Mouse (Mus musculus) midbrain, embryonic 13.5 days (tissue): ENCODE data around the gene Sirt2. TPM values are rescaled to one million over a fixed set of nuclear protein-coding genes. Genes with fewer than 3 reads are reported as not detected.

Experiments
- ATAC-seq: fragments of 200-750 bp; cut with Nextera tagmentation; 2 replicates; pipeline ENCODE4 v1.8.0; 2017; ENCODE audit warnings: mild to moderate bottlenecking, moderate TSS enrichment, moderate library complexity
- H3K27ac ChIP-seq: fragments of 300-500 bp; sonication (generic); 2 replicates; pipeline ENCODE4 v1.5.1; 2015; ENCODE audit warnings: inconsistent platforms, mild to moderate bottlenecking, moderate library complexity
- H3K27me3 ChIP-seq: fragments of 300-500 bp; sonication (generic); 2 replicates; pipeline ENCODE4 v1.6.1; 2015; ENCODE audit warnings: mild to moderate bottlenecking, inconsistent platforms
- H3K36me3 ChIP-seq: fragments of 300-500 bp; sonication (generic); 2 replicates; pipeline ENCODE4 v1.6.1; 2015; ENCODE audit warnings: mild to moderate bottlenecking, inconsistent platforms
- H3K4me1 ChIP-seq: fragments of 300-500 bp; sonication (generic); replicated peaks from 2 replicates; pipeline ENCODE4 v1.6.1; 2015; ENCODE audit warnings: inconsistent platforms
- H3K4me2 ChIP-seq: fragments of 300-500 bp; sonication (generic); replicated peaks from 2 replicates; pipeline ENCODE4 v1.6.1; 2015; ENCODE audit warnings: moderate library complexity, mild to moderate bottlenecking, inconsistent platforms
- H3K4me3 ChIP-seq: fragments of 300-500 bp; sonication (generic); replicated peaks from 2 replicates; pipeline ENCODE4 v1.5.1; 2015; ENCODE audit warnings: mild to moderate bottlenecking, inconsistent platforms
- H3K9ac ChIP-seq: fragments of 300-500 bp; sonication (generic); replicated peaks from 2 replicates; pipeline ENCODE4 v1.6.1; 2015; ENCODE audit warnings: mild to moderate bottlenecking, inconsistent platforms
- H3K9me3 ChIP-seq: fragments of 300-500 bp; sonication (generic); 2 replicates; pipeline ENCODE4 v1.6.1; 2016; ENCODE audit warnings: mild to moderate bottlenecking, inconsistent platforms
- WGBS: fragments of 180-500 bp; shearing (Covaris S2); methylation state at CpG from one replicate; pipeline ENCODE4 v1.1.7; 2015; 5-methylcytosine and 5-hydroxymethylcytosine counted together
- polyA plus RNA-seq: library from polyadenylated mRNA; unstranded; fragments of >200 nt; fragmentation: Nextera tagmentation; extraction: Ambion mirVana; gene quantifications from 2 replicates; pipeline ENCODE4 v1.2.1, GENCODE M21; 2015

The Sirt2 gene
- polyA plus RNA-seq, 1 experiment from 2014 or later = 108 TPM

- peaks cover 40% of the 10 kb centered on the region for H3K36me3 ChIP-seq
- WGBS = 86% methylated on average over 6 of the region's 6 CpGs
- no peak for ATAC-seq
Measured at GRCm38 (mm10) chr7:28735701-28736100, 30.8 kb upstream of the Sirt2 start.

GRCm38 (mm10) chr7:28739829-28740228, 26.7 kb upstream of the Sirt2 start:
- WGBS = 96% methylated on average over 21 of the region's 21 CpGs
- no peak overlapping the region for H3K9ac ChIP-seq
- no peak overlapping the region for H3K4me2 ChIP-seq
- H3K9me3 ChIP-seq = no peaks in the 10 kb centered on the region
- no peak for ATAC-seq
- peaks cover 46% of the 10 kb centered on the region for H3K36me3 ChIP-seq
- no peak overlapping the region for H3K27ac ChIP-seq
- no peak overlapping the region for H3K4me3 ChIP-seq
- no peaks in the 10 kb centered on the region for H3K27me3 ChIP-seq
- H3K4me1 ChIP-seq = peaks cover 14% of the 10 kb centered on the region

More at GRCm38 (mm10) chr7:28735701-28736100, 30.8 kb upstream of the Sirt2 start:
- peaks cover 12% of the 10 kb centered on the region for H3K4me1 ChIP-seq
- H3K4me3 ChIP-seq = no peak overlapping the region
- no peak overlapping the region for H3K4me2 ChIP-seq
- H3K9ac ChIP-seq = no peak overlapping the region
- no peaks in the 10 kb centered on the region for H3K9me3 ChIP-seq
- no peak overlapping the region for H3K27ac ChIP-seq
- peaks cover 18% of the 10 kb centered on the region for H3K27me3 ChIP-seq

GRCm38 (mm10) chr7:28740949-28741348, 25.6 kb upstream of the Sirt2 start:
- Histone ChIP-seq H3K36me3 (peaks cover 47% of the 10 kb centered on the region), H3K9me3 (no peaks in the 10 kb centered on the region), H3K4me1 (peaks cover 14% of the 10 kb centered on the region), H3K27me3 (no peaks in the 10 kb centered on the region), H3K9ac (peak overlapping the region; percentile 88), H3K4me2 (peak overlapping the region; percentile 86), H3K27ac (peak overlapping the region; percentile 63), H3K4me3 (peak overlapping the region; percentile 67)
- no peak for ATAC-seq
- 42% methylated on average over 9 of the region's 9 CpGs for WGBS

GRCm38 (mm10) chr7:28741368-28741708, 25.2 kb upstream of the Sirt2 start:
- Histone ChIP-seq H3K9me3 (no peaks in the 10 kb centered on the region), H3K9ac (peak overlapping the region; percentile 88), H3K4me3 (peak overlapping the region; percentile 67), H3K27ac (peak overlapping the region; percentile 63), H3K36me3 (peaks cover 47% of the 10 kb centered on the region), H3K4me2 (peak overlapping the region; percentile 86), H3K4me1 (peaks cover 14% of the 10 kb centered on the region), H3K27me3 (no peaks in the 10 kb centered on the region)
- ATAC-seq = peak; percentile 29
- 2% methylated on average over 13 of the region's 13 CpGs for WGBS

GRCm38 (mm10) chr7:28741709-28742438, 24.7 kb upstream of the Sirt2 start, which contains the start of the genes Mrps12 and Sars2:
TSS of gene Mrps12 (minus strand) at chr7:28741820.
TSS of gene Sars2 (plus strand) at chr7:28741992.
- H3K27ac ChIP-seq = peak within 1 kb of the TSS; percentile 83
- H3K36me3 ChIP-seq = peaks cover 46% of the 10 kb centered on the region
- under 1% methylated on average over 39 of the region's 39 CpGs for WGBS
- peak; percentile 99 for ATAC-seq
- no peaks in the 10 kb centered on the region for H3K27me3 ChIP-seq
- peak within 1 kb of the TSS; percentile 67 for H3K4me3 ChIP-seq
- H3K9me3 ChIP-seq = no peaks in the 10 kb centered on the region
- H3K4me1 ChIP-seq = peaks cover 14% of the 10 kb centered on the region
- peak within 1 kb of the TSS; percentile 88 for H3K9ac ChIP-seq
- peak within 1 kb of the TSS; percentile 86 for H3K4me2 ChIP-seq

- no peak overlapping the region for H3K4me2 ChIP-seq
- H3K36me3 ChIP-seq = peaks cover 48% of the 10 kb centered on the region
- H3K4me1 ChIP-seq = no peaks in the 10 kb centered on the region
- no peak overlapping the region for H3K4me3 ChIP-seq
- no peak overlapping the region for H3K9ac ChIP-seq
- H3K27me3 ChIP-seq = no peaks in the 10 kb centered on the region
- no peak overlapping the region for H3K27ac ChIP-seq
- ATAC-seq = no peak
- no peaks in the 10 kb centered on the region for H3K9me3 ChIP-seq
- 94% methylated on average over 7 of the region's 7 CpGs for WGBS
Measured at GRCm38 (mm10) chr7:28749935-28750334, 16.6 kb upstream of the Sirt2 start.

GRCm38 (mm10) chr7:28756079-28756478, 10.5 kb upstream of the Sirt2 start, which contains the start of gene Ccer2:
TSS of gene Ccer2 (plus strand) at chr7:28756174.
- Histone ChIP-seq H3K9me3 (no peaks in the 10 kb centered on the region), H3K9ac (peak within 1 kb of the TSS; percentile 46), H3K27ac (no peak within 1 kb of the TSS), H3K27me3 (peaks cover 12% of the 10 kb centered on the region), H3K36me3 (peaks cover 46% of the 10 kb centered on the region), H3K4me1 (peaks cover 8% of the 10 kb centered on the region; the same call in 1 of the 2 replicates), H3K4me2 (peak within 1 kb of the TSS; percentile 42), H3K4me3 (0 out of 2 replicates have a peak within 1 kb of the TSS, but pooled peaks have one; percentile 6)
- ATAC-seq = peak; percentile 38; the same call in 1 of the 2 replicates
- 4% methylated on average over 17 of the region's 17 CpGs for WGBS

- Histone ChIP-seq H3K27me3 (peaks cover 12% of the 10 kb centered on the region), H3K4me1 (peaks cover 8% of the 10 kb centered on the region; the same call in 1 of the 2 replicates), H3K36me3 (peaks cover 59% of the 10 kb centered on the region), H3K9ac (no peak overlapping the region), H3K9me3 (no peaks in the 10 kb centered on the region), H3K4me2 (no peak overlapping the region), H3K27ac (no peak overlapping the region), H3K4me3 (no peak overlapping the region)
- ATAC-seq = no peak
- 76% methylated on average over 13 of the region's 13 CpGs for WGBS
Measured at GRCm38 (mm10) chr7:28758623-28759022, 7.9 kb upstream of the Sirt2 start.

GRCm38 (mm10) chr7:28761907-28762306, 4.6 kb upstream of the Sirt2 start:
- Histone ChIP-seq H3K27ac (no peak overlapping the region), H3K4me1 (peaks cover 14% of the 10 kb centered on the region), H3K4me3 (no peak overlapping the region), H3K36me3 (peaks cover 52% of the 10 kb centered on the region), H3K4me2 (no peak overlapping the region), H3K27me3 (no peaks in the 10 kb centered on the region; the same call in 1 of the 2 replicates), H3K9ac (no peak overlapping the region), H3K9me3 (no peaks in the 10 kb centered on the region)
- WGBS = 95% methylated on average over 9 of the region's 9 CpGs
- no peak for ATAC-seq

GRCm38 (mm10) chr7:28765211-28765610, 1.3 kb upstream of the Sirt2 start:
- H3K27me3 ChIP-seq = no peaks in the 10 kb centered on the region
- no peak for ATAC-seq
- peak overlapping the region; percentile 70 for H3K4me2 ChIP-seq
- 84% methylated on average over 6 of the region's 6 CpGs for WGBS
- no peaks in the 10 kb centered on the region for H3K9me3 ChIP-seq
- H3K4me3 ChIP-seq = peak overlapping the region; percentile 75
- H3K4me1 ChIP-seq = peaks cover 36% of the 10 kb centered on the region
- peak overlapping the region; percentile 73; the same call in 1 of the 2 replicates for H3K9ac ChIP-seq
- H3K36me3 ChIP-seq = peaks cover 28% of the 10 kb centered on the region
- no peak overlapping the region for H3K27ac ChIP-seq

GRCm38 (mm10) chr7:28766910-28767309, 375 bp downstream of the Sirt2 start:
- 3% methylated on average over 14 of the region's 14 CpGs for WGBS
- Histone ChIP-seq H3K9me3 (no peaks in the 10 kb centered on the region), H3K27me3 (no peaks in the 10 kb centered on the region), H3K4me3 (peak overlapping the region; percentile 75), H3K9ac (peak overlapping the region; percentile 76), H3K4me1 (peaks cover 36% of the 10 kb centered on the region), H3K27ac (no peak overlapping the region; the same call in 1 of the 2 replicates), H3K36me3 (peaks cover 11% of the 10 kb centered on the region), H3K4me2 (peak overlapping the region; percentile 71)
- peak; percentile 28 for ATAC-seq

- H3K4me3 ChIP-seq = peak within 1 kb of the TSS; percentile 75
- no peaks in the 10 kb centered on the region for H3K9me3 ChIP-seq
- H3K4me2 ChIP-seq = peak within 1 kb of the TSS; percentile 71
- peak within 1 kb of the TSS; percentile 76 for H3K9ac ChIP-seq
- WGBS = 71% methylated on average over 7 of the region's 7 CpGs
- H3K4me1 ChIP-seq = peaks cover 36% of the 10 kb centered on the region
- H3K36me3 ChIP-seq = peaks cover 12% of the 10 kb centered on the region
- no peak for ATAC-seq
- H3K27ac ChIP-seq = no peak within 1 kb of the TSS; the same call in 1 of the 2 replicates
- H3K27me3 ChIP-seq = no peaks in the 10 kb centered on the region
Measured at GRCm38 (mm10) chr7:28767462-28767965, 979 bp downstream of the Sirt2 start, which contains the start of gene Nfkbib. TSS of gene Nfkbib (minus strand) at chr7:28767512.
